Comparison of ENCODE assay signal across 7 mouse cellular contexts in genomic region chr7:116644902-116645650, GRCm38 (mm10).
A peak's percentile ranks its signal among the peaks of the same experiment; 100 is the strongest.
DNase-seq lines count a peak whose midpoint lies in the region.

No protein-coding gene starts in this region.

- peak; percentile 13 for DNase-seq in ovary, postnatal 10 days (ENCODE audit: low spot score)
- DNase-seq in ovary, adult 18-20 months (ENCODE audit: low spot score): no peak
- DNase-seq in adrenal gland, adult (ENCODE audit: inconsistent age in 2 of 2, low spot score in 1 of 2): peak; percentile 16 to 79
- DNase-seq in embryo, embryonic 11.5 days (ENCODE audit: low read depth, low spot score): peak; percentile 54
- peak; percentile 66 for DNase-seq in induced T-regulatory cell, adult 2 months (ENCODE audit: low read depth)
- DNase-seq in limb, embryonic 10.5 days (ENCODE audit: low spot score): peak; percentile 70
- peak; percentile 72 to 81 for DNase-seq in right cerebral cortex, adult 2 months (ENCODE audit: low spot score in 2 of 2)

- no peaks in the 10 kb centered on the region for H3K9me3 ChIP-seq in limb, embryonic 10.5 days (replicated peaks)

- no peak overlapping the region for H3K4me3 ChIP-seq in limb, embryonic 10.5 days

- H3K36me3 ChIP-seq in limb, embryonic 10.5 days: no peaks in the 10 kb centered on the region

- H3K27me3 ChIP-seq in limb, embryonic 10.5 days (ENCODE audit: low read depth, poor library complexity, severe bottlenecking): no peaks in the 10 kb centered on the region

- no peak overlapping the region for H3K27ac ChIP-seq in limb, embryonic 10.5 days

- no peaks in the 10 kb centered on the region for H3K4me1 ChIP-seq in limb, embryonic 10.5 days

- 58% methylated on average over 10 of the region's 10 CpGs for WGBS in limb, embryonic 10.5 days
